Mouse (Mus musculus) common myeloid progenitor, adult 5-6 weeks (primary cell): ENCODE measurements around the gene Rcor1. TPM values are rescaled to one million over a fixed set of nuclear protein-coding genes. Genes with fewer than 3 reads are reported as not detected.

Experiments used
- ATAC-seq: replicated peaks from 2 replicates; pipeline ENCODE4 v1.8.0; 2016; ENCODE audit warnings: low read depth, mild to moderate bottlenecking, moderate TSS enrichment, inconsistent platforms; ENCODE audit not compliant: poor library complexity, severe bottlenecking
- total RNA-seq: library from RNA; stranded (forward); fragments of 200-1000, 187-1606 nt; gene quantifications from 2 replicates; pipeline ENCODE4 v1.2.3, GENCODE M21; 2017

The Rcor1 gene
- total RNA-seq: 46.6 and 47.7 TPM in 2 replicates

DNA sequence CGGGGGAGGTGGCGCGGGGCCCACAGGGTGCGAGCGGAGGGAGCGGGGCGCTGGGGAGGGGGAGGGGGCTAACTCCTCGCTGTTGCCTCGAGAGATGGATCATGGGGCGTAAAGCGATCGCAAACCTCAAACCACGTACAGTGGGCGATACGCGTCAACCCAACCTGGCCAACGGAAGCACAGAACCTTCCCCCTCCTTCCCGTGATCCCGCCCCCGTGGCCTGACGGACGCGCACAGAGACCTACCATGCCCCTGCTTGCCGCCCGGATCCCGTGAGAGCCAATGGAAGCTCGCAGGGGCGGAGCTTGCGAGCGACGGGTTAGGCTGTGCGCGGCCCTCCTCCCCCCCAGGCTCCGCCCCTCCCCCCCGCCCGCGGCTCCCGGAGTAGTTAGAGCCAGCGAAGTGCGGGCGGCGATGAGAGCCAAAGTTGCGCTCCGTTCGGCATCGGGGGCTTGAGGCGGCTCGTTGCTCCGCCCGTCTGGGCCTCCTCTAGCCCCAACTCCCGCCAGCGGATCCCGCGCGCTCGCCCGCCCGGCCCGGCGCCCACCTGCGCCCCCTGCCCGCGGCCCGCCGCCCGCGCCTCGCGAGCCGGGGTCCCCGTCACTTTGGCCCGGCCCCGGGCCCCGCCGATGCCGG is at the start of gene Rcor1:
Gene Rcor1 (plus strand): TSS at position 376 of the 637 bp plus-strand sequence.
- ATAC-seq: peak; percentile 88

DNA sequence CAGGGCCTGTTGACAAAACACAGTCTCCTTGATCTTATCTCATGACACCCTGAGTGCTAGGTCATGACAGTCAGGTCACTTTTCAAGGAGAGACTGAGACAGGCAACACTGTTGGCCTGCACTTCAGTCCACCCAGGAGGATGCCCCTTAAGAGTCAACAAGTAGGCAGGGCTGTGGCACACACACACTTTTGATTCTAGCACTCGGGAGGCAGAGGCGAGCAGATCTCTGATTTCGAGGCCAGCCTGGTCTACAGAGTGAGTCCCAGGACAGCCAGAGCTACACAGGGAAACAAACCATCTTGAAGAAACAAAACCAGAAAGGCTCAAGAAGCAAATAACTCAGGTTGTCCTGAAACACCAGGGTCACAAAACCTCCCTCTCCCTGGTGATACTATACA is 49.7 kb upstream of the Rcor1 start:
- ATAC-seq: no peak

DNA sequence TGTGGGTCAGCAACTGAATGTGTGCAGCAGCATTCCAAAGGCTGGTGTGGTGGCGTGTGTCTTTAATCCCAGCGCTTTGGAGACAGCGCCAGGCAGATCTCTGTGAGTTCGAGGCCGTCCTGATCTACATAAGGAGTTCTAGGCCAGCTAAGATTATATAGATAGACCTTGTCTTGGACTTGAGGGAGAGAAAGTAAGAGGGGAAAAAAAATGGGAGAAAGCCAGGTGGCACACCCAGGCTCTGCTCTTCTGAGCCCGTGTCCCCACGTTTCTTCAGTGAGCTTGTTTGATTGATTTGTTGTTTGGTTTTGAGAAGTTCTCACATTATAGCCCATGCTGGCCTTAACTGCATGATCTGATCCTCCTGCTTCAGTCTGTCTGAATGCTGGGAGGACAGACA is 48.7 kb upstream of the Rcor1 start:
- no peak for ATAC-seq

DNA sequence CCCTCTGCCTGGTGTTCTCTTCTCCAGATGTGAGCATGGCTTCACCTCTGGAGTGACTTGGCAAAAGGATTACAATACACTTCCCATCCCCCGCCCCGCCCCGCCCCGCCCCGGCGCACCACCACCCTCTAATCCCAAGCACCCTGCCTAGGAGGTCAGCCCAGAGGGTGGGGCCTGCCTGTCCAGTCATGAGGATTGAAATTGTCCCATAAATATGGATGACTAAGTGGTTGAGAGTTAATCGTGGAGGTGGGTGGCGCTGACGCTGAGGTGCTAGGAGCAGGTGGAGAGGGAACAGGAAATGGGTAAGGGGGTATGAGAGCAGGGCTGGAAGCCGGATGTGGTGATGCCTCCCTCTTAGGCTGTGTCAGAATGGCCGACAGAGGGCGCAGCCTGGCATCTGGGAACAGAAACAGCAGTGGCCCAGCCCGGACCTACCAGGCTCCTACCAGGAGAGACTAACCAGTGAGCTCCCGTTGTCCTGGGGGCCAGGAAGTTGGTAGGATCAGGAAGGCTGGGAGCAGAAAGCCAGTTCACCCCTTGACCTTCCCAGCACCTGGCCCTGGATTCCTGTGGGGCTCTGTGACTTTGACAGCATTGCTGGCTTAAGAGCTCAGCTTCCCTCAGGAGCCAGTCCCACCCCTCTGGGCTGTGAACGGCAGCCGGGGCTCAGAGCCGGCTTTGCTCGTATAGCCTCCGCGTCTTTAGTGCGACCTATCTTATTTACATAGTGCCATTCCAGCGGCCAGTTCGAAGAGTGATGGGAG is 47.6 kb upstream of the Rcor1 start:
- ATAC-seq: peak; percentile 85

DNA sequence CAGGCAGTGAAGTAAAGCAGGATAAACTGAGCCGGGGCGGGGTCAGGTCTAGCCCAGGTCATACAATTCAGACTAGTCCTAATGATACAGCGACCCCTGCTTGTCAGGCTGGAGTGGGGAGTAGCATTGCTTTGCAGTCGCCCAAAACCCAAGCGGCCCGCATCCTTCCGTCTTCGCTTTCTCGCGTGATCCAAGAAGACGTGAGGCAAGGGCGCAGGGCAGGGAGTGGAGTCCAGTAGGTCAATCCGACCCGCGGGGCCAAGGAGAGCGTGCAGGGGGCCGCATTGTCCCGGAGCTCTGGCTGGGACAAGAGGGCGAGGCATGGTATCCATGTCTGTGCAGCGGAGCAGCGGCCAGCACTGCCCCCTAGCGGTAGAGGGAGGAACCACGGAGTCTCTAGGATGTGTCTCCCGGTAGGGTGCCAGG is 47.0 kb upstream of the Rcor1 start:
- ATAC-seq: peak; percentile 87

DNA sequence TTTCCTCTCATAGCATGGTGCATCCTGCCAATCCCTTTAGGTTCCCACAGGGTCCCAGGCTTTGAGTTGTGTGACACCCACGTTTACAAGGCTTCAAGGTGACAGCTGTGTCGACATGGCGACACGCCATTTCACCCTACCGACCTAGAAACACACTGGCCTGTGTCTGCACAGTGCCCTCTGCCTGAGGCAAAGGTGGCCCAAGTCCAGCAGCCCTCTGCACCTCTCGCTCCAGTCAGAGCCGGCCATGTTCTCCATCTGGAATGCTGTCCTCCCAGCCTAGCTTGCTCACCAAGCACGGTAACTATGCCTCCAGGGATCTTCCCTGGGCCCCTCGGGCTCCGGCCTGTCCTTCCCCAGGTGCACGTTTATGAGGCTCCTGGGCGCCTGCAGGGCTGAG is 46.4 kb upstream of the Rcor1 start:
- ATAC-seq: no peak

DNA sequence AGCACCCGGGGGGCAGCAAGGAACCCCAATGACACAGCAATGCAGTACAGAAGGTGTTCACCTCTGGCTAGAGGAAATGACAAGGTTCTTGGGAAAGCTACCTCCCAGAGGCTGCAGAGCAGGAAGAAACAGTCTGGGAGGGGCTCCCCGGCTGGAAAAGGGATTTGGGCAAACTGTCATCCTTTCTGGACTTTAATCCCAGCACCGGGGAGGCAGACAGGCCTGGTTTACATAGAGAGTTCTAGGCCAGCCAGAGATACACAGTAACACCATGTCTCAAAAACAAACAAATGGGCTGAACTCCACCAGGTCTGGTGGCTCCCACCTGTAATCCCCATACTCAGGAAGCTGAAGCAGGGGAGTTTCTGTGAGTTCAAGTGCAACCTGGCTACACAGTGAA is 45.9 kb upstream of the Rcor1 start:
- ATAC-seq: no peak

DNA sequence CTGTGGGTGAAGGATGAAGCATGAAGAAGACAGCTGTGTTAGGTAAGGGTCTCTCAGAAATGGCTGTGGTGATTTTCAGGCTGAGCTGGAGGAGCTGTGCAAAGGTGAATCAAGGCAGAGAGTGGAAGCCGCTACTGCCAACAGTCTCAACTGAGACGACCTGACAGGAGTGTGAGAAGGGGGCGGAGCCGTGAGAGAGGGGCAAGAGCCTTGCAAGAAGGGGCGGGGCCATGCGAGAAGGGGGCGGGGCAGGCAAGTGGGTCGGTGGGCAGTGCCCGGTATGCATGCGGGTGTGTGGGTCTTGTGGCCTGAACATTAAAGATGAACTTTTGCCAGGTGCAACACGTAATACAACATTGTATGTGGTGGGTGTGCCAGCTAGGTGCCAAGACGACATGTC is 44.5 kb upstream of the Rcor1 start:
- no peak for ATAC-seq

DNA sequence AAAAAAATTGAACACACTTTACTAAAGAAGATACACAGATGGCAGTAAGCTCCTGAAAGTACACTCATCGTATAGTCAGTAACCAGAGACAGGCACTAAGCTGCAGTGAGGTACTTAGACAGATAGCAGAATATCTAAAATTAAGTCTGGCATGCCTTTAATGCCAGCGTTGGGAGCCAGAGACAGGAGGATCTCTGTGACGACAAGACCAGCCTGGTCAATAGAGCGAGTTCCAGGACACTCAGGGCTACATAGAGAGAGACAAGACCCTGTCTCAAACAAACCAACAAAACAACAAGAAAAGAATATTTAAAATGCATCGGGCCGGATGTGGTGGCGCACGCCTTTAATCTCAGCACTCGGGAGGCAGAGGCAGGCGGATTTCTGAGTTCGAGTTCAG is 41.1 kb upstream of the Rcor1 start:
- ATAC-seq: no peak

DNA sequence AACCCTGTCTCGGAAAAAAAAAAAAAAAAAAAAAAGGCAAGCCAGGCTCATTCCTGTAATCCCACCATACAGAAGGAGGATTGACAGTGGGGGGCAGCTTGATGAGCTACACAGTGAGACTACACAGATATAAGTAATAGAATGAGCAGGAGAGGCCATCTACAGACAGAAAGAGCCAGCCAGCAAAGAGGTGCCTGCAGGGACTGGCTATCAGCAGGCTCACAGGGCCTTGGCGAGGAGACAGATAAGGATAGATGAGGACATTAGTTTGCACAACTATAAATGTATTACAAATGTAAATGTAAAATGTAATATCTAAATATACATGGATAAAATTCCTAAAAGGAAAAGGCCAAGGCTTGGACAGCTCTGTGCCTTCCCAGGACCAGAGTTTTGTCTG is 39.3 kb upstream of the Rcor1 start:
- no peak for ATAC-seq

DNA sequence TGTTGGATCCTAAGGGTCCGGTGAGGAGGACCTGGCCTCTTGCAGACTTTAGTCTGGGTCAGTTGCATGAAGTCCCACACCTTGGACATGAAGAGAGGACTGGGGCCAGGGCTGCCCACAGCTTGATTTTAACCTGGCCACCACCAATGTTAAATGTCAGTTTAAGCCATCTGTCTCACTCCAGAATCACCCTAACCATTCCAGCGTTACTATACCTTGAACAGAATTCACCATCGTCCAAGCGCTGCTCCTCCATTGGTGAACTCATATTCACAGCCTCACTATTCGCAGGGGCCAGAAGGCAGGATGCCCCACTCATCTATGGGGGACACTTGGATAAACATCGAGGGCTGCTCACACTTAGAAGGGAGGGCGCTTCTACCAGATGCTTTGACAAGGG is 38.2 kb upstream of the Rcor1 start:
- ATAC-seq: no peak

DNA sequence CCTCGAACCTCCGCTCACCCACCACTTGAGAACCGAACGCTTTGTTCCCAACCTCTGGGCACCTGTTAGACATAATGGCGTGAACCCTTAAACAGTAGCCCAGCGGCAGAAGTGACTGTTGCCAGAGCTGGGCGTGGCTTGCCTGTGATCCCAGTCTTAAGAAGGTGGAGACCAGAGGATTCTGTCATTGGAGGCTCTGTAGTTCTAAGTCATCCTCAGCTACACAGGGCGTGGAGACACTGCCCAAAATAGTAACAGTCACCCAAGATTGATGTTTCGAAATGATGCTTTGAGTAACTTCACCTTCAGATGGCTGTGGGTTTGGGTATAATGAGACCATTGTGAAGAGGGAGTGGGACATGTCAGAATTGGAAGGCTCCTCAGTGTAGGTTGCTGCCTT is 35.0 kb upstream of the Rcor1 start:
- ATAC-seq: no peak

DNA sequence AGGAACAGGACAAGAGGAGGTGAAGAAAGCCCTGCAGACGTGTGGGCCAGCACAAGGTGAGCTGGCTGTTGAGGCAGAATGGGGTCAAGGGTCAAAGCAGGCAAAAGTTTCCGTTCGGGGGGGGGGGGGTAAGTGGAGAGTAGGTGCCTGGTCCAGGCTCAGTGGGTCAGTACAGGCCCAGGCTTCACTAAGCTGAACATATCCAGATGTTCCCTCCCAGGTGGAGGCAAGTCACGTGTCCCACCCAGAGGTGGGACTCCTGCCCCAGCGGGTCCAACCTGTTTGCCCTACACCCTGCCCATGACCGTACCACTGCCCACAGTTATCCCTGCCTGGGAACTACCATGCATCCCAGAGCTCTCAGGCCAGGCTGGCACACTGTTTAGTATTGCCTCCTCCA is 33.3 kb upstream of the Rcor1 start:
- ATAC-seq: no peak

DNA sequence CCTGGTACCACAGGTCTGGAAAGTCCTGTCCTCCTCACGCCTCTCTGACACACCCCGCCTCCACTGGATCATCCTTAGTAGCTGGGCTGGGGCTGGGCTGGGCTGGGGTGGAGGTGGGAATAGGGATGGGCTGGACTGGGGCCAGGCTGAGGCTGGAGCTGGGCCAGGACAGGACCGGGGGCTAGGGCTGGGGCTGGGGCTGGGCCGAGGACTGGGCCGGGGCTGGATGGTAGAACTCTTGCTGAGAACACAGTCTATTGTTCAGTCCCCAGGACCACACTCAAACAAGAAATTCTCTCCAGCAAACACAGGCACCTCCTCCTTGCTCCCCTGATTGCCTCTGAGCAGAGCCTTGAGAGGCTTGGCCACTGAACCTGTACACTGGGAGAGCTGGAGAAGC is 32.8 kb upstream of the Rcor1 start:
- ATAC-seq: no peak

DNA sequence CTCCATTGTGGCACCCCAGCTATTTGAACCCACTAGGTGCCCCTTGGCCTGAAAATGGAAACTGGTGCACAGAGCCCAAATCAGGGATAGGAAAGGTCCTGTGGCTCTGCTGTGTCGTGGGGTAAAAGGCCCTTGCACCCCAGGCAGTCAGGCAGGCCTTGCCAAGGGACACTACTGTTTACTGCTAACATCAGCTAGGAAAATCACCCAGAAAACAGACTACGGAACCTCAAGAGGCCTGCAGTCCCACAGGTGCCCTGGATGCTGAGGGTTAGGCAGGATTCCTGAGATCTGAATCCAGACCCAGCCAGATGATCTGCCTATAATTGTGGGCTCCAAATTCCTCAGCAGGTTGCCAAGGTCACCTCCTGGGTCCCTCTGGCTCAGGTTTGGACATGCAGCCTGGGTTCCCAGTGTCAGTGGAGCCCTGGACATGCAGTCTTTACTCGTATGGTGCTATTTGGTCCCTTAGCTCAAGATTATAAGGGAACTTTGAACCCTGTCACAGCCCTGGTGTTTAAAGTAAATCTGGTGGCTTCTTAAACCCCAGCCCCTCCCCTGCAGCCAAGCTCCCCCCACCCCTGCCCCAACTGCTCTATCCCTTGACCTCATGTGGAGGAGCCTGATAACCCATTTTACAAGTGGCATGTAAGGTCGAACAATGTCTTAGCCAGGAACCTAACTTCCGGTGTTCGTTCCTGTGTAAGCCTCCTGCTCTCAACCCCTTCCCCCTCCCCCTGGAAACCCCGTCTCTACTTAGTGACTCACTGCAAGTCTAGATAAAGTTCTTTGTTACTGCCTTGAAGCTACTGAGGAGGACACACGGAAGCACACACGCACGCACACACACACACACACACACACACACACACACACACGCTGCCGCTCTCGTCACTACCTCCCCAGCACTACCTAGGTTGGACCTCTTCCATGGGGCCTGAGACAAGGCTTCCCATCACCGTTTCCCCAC is 31.7 kb upstream of the Rcor1 start:
- peak; percentile 80 for ATAC-seq

DNA sequence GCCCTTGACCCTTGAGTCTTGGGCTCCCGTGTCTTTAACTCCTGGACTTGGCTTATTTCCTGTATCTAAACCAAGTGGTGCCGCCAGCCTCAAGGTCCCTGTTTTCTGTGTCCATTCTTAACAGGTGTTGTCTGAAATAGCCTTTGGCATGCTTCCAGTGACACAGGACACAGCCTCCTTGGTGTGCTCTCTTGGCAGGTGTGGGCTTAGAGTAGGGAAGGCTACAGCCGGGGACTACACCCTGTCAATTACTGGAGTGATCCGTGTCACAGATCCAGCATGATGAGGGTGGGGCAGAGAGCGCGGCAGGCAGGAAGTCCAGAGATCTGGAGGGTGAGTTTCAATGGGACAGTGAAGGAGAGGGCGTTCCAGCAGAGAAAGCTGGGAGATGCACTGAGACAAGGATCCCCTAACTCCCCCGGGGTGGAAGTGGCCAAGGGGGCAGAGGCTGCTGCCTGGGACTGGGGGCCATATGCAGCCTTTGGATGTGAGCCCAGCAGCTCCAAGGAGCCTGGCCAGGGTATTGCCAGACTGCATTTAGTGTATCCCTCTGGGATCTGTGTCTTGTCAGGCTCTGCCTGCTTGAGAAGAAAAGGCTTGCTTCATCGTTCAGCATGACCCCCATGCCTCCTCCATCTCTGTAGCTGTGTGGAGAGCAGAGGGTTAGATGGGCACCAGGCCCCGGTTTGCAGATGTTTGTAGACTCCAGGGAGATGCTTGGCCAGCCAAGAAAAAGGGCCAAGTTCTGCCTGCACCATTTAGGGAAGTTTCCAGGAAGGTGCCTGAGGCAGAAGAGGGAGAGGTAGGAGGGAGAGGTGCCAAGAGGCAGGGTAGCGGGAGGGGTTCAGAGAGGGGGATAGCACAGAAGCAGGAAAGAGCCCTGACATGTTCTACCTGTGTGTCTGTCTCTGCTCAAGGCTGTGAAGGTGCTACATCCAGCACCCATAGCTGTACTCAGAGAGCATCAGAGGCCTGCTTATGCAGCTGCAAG is 30.4 kb upstream of the Rcor1 start:
- ATAC-seq: no peak

DNA sequence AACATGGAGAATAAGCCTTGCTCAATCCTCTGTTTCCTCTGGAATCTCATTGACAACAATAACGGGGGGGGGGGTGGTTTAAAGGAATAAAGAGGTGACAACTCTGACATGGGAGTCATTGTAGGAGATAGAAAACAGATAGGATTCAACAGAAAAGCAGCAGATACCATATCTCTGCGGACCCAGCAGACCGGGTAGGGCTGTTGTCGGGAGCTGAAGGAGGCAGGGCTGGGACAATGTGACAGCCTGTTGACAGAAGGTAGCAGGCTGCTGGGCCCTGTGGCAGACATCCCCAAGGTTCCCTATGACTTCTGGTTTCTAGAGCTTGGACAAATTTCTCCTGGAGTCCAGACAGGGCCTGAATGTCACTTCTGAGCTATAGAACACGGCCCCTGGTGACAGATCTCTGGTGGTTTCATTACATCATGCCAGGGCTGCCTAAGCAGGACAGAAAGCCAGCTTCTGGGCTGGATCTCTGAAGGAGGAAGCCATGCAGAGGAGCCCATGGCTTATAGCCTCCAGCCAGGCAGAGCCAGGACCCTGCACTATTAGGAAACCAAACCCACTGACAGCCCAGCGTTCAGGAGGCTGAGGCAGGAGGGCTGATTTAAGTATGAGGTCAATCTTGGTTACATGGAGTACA is 29.4 kb upstream of the Rcor1 start:
- no peak for ATAC-seq

DNA sequence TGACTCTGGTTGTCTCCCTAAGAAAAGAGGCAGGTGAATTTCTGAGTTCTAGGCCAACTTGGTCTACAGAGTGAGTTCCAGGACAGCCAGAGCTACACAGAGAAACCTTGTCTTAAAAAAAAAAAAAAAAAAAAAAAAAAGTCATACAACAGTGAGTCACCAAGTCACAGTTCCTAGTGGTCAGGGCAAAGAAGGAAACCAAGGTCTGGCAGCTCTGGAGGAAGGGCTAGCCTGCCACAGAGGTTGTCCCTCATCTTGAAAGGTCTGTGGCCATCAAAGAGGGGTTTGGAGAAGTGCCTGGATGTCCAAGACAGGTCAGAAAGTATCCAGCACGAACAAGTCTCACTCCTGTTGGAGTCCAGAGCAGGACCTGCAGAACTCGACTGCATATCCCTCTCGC is 22.3 kb upstream of the Rcor1 start:
- no peak for ATAC-seq

DNA sequence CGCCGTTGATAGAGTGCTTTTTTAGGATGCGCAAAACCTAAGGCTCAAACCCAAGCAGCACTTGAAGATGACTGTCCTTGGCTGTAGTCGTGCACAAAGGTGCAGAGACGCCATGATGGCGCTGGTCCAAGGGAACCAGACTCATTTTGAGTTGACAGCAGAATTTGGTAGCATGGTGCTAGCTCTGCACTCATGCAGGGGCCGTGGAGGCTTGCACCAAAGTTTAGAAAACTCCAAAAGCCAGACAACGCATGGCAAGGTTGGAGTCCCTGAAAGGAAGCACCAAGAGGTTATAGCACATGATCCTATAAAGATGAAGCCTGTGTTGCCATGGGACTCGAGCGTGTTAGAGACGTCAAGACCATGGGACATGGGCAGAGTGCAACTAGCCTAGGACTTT is 21.1 kb upstream of the Rcor1 start:
- ATAC-seq: no peak
